In the genomic region with DNA sequence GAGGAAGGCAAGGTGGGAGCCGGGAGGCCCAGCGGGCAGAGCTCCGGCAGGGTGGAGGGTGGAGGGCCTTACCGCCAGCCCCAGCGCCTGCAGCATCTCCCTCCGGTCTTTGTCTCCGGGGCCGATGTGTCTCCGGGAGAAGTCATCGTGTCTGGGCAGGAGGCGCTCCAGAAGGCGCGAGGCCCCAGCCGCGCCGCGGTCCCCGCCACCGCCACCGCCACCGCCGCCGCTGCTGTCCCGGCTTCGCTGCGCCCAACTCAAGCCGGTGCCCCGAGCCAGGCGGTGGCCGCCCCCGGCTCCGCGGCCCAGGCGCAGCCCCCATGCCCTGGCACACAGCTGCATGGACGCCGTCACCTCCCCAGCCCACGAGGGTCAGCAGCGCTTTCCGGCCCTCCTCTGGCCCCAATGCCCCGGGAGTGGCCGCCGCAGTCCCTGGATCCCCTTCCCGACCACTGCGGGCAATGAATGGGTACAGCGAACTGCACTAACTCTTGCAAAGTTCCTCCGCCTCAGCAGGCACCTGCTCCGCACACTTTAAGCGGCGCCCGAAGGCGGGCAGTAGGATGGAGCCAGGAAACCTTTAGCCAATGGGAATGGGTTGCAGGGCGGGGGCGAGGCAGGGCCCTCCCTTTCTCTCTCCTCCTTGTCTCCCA, we compare ENCODE assay signal across 8 mouse cellular contexts. TPM values are rescaled to one million over a fixed set of nuclear protein-coding genes. Genes with fewer than 3 reads are reported as not detected.
DNase-seq lines count a peak whose midpoint lies in the region; ATAC-seq and TF ChIP-seq lines count a peak whose summit lies in the region.

A gene (minus strand): TSS at position 511 of the 653 bp plus-strand sequence.

- in situ Hi-C loops in ES-E14 (cut with MboI; ENCODE audit: low sequenced_read_pairs in 2 of 2, unreplicated experiment in 2 of 2), result no loop called here

- no peaks in the 10 kb centered on the region for H3K27me3 ChIP-seq in forebrain, embryonic 15.5 days
- peaks cover 28% of the 10 kb centered on the region for H3K27me3 ChIP-seq in liver, embryonic 16.5 days (ENCODE audit: control insufficient read depth, insufficient read depth, low read depth, low read length)

- peak within 1 kb of the TSS; percentile 95 for H3K9ac ChIP-seq in ES-E14 (ENCODE audit: insufficient read depth, low read depth, low read length, poor library complexity, severe bottlenecking)
- H3K9ac ChIP-seq in forebrain, embryonic 15.5 days (replicated peaks), result peak within 1 kb of the TSS; percentile 64
- H3K9ac ChIP-seq in liver, embryonic 16.5 days (ENCODE audit: low read depth, low read length), result peak within 1 kb of the TSS; percentile 56

- under 1% methylated on average over 47 of the region's 53 CpGs for WGBS in forebrain, embryonic 15.5 days
- WGBS in liver, embryonic 16.5 days (ENCODE audit: insufficient replicate concordance), result 1% methylated on average over 52 of the region's 53 CpGs

- peak within 1 kb of the TSS; percentile 64; the same call in 1 of the 2 replicates for H3K27ac ChIP-seq in ES-E14 (ENCODE audit: insufficient read depth, low read depth, low read length, poor library complexity, severe bottlenecking)
- H3K27ac ChIP-seq in forebrain, embryonic 15.5 days (replicated peaks), result peak within 1 kb of the TSS; percentile 42
- no peak within 1 kb of the TSS for H3K27ac ChIP-seq in liver, embryonic 16.5 days (ENCODE audit: low read length)

- peak within 1 kb of the TSS; percentile 93 for H3K4me2 ChIP-seq in forebrain, embryonic 15.5 days (replicated peaks)
- H3K4me2 ChIP-seq in liver, embryonic 16.5 days (ENCODE audit: low read depth, low read length), result peak within 1 kb of the TSS; percentile 48

- intact Hi-C loops in heart, postnatal 14 days (cut with DNase I), result no loop called here

- H3K4me1 ChIP-seq in ES-E14 (ENCODE audit: control insufficient read depth in 2 of 2, insufficient read depth in 2 of 2, low read length in 2 of 2, poor library complexity in 1 of 2), result peaks cover 5 to 11% of the 10 kb centered on the region in 2 experiments; a peak in 2 of 4 replicates
- H3K4me1 ChIP-seq in forebrain, embryonic 15.5 days, result peaks cover 15% of the 10 kb centered on the region
- H3K4me1 ChIP-seq in liver, embryonic 16.5 days (ENCODE audit: control insufficient read depth, low read depth, low read length), result peaks cover 3% of the 10 kb centered on the region; the same call in 1 of the 2 replicates

- DNase-seq in ES-E14 (ENCODE audit: low read depth, low spot score), result peak; percentile 84
- DNase-seq in cerebellum, adult 11-12 months, result peak; percentile 62
- peak; percentile 27 to 31 for DNase-seq in heart, postnatal 14 days
- peak; percentile 39 to 74 for DNase-seq in layer of hippocampus, adult 18-20 months (ENCODE audit: low spot score in 2 of 2)
- peak; percentile 21 for DNase-seq in ovary, postnatal 14 days (ENCODE audit: low spot score)

- H3K4me3 ChIP-seq in ES-E14 (ENCODE audit: insufficient read depth in 1 of 2, low read depth in 1 of 2, low read length in 2 of 2, poor library complexity in 1 of 2, severe bottlenecking in 1 of 2), result peak within 1 kb of the TSS; percentile 84 to 99
- H3K4me3 ChIP-seq in forebrain, embryonic 15.5 days, result peak within 1 kb of the TSS; percentile 53
- H3K4me3 ChIP-seq in liver, embryonic 16.5 days (ENCODE audit: low read depth, low read length), result peak within 1 kb of the TSS; percentile 61

- peaks cover 12% of the 10 kb centered on the region; the same call in 1 of the 2 replicates for H3K36me3 ChIP-seq in ES-E14 (ENCODE audit: control insufficient read depth, insufficient read depth, low read length, poor library complexity, severe bottlenecking)
- no peaks in the 10 kb centered on the region for H3K36me3 ChIP-seq in forebrain, embryonic 15.5 days
- H3K36me3 ChIP-seq in liver, embryonic 16.5 days (ENCODE audit: control insufficient read depth, insufficient read depth), result no peaks in the 10 kb centered on the region

- peak; percentile 97 for ATAC-seq in forebrain, embryonic 15.5 days (replicated peaks)
- peak; percentile 89 for ATAC-seq in liver, embryonic 16.5 days (ENCODE audit: low read depth)
- ATAC-seq in activated CD4-positive, CD25-positive, alpha-beta regulatory T cell, adult 4 months, result no peak

- H3K9me3 ChIP-seq in ES-E14 (ENCODE audit: control insufficient read depth, insufficient read depth, low read depth, low read length), result no peaks in the 10 kb centered on the region
- no peaks in the 10 kb centered on the region for H3K9me3 ChIP-seq in forebrain, embryonic 15.5 days
- H3K9me3 ChIP-seq in liver, embryonic 16.5 days (replicated peaks; ENCODE audit: control insufficient read depth, low read length), result no peaks in the 10 kb centered on the region

TF ChIP-seq in ES-E14, 5 proteins besides CTCF, POLR2A, EP300 and RAD21:
- TF ChIP-seq CHD2 (IDR thresholded peaks at IDR 0.05; ENCODE audit: low read depth, low read length) (no peak), ZNF384 (IDR thresholded peaks at IDR 0.05; ENCODE audit: low read depth, low read length) (no peak), MAFK (IDR thresholded peaks at IDR 0.05; ENCODE audit: insufficient read depth, low read depth, low read length) (no peak), HCFC1 (IDR thresholded peaks at IDR 0.05; ENCODE audit: borderline replicate concordance, insufficient read depth, low read length) (no peak), ZC3H11A (IDR thresholded peaks at IDR 0.05; ENCODE audit: borderline replicate concordance, low read depth, low read length) (no peak)
TF ChIP-seq in ES-E14: peak in this region for 0.

RNA-seq across cellular contexts. Expression of the gene that starts here (rescaled TPM):
- total RNA-seq in ES-E14 (2012; rRNA removed), result 188 and 317 TPM in 2 replicates
- 15.4 and 15.7 TPM in 2 replicates for polyA plus RNA-seq in forebrain, embryonic 15.5 days (2015; fragmentation: Nextera tagmentation; extraction: Ambion mirVana)
- total RNA-seq in heart, postnatal 14 days (2021), result under 1 TPM; 0.14 to 0.15 TPM
- 10 to 100 TPM; 36.3 to 40.0 TPM for total RNA-seq in layer of hippocampus, adult 18-20 months (2021)
- polyA plus RNA-seq in liver, embryonic 16.5 days (2015; fragmentation: Nextera tagmentation; extraction: Ambion mirVana), result 25.6 and 28.5 TPM in 2 replicates
- polyA plus RNA-seq in activated CD4-positive, CD25-positive, alpha-beta regulatory T cell, adult 4 months (2017; shearing (Covaris generic)), result under 1 TPM; 0.15 to 0.23 TPM

Comparison
In these comparisons a context has a peak if more than half of its experiments do, and no peak if none do; other contexts are left out.
1. RNA of the gene that starts here (total RNA-seq): 188 to 317 TPM in ES-E14 and 36.3 to 40.0 TPM in layer of hippocampus, adult 18-20 months; 0.14 to 0.15 TPM in heart, postnatal 14 days; every median in the first group is over 10 times any median in the second.
2. RNA of the gene that starts here (polyA plus RNA-seq): 25.6 to 28.5 TPM in liver, embryonic 16.5 days and 15.4 to 15.7 TPM in forebrain, embryonic 15.5 days; 0.15 to 0.23 TPM in activated CD4-positive, CD25-positive, alpha-beta regulatory T cell, adult 4 months; every median in the first group is over 10 times any median in the second.
3. Peak in DNase-seq in heart, postnatal 14 days; RNA of the gene not detected or under 1 TPM.
4. DNase-seq: peak in every context shown above with its lines; median percentile 84 in ES-E14; 62 in cerebellum, adult 11-12 months; 56 in layer of hippocampus, adult 18-20 months; 29 in heart, postnatal 14 days; 21 in ovary, postnatal 14 days.
5. Peak in every context shown above with its lines, with median percentiles within 50 percentile points of each other: H3K4me3 ChIP-seq and H3K9ac ChIP-seq.